Mouse (Mus musculus) embryonic facial prominence, embryonic 13.5 days (tissue): ENCODE measurements around the gene Slc22a23. TPM values are rescaled to one million over a fixed set of nuclear protein-coding genes. Genes with fewer than 3 reads are reported as not detected.
"Not testable (repeated sequence)": the region's sequence is repeated elsewhere in the genome, so short reads cannot be mapped to it uniquely, and the experiment has no call there.

ENCODE experiments used
- ATAC-seq: fragments of 200-750 bp; cut with Nextera tagmentation; 2 replicates; pipeline ENCODE4 v1.8.0; 2017; ENCODE audit warnings: low read depth; ENCODE audit not compliant: insufficient number of reproducible peaks, insufficient read depth, low FRiP score, low TSS enrichment
- H3K27ac ChIP-seq: fragments of 300-500 bp; sonication (generic); 2 replicates; pipeline ENCODE4 v1.5.1; 2015; ENCODE audit warnings: moderate library complexity, mild to moderate bottlenecking, inconsistent platforms
- H3K27me3 ChIP-seq: fragments of 300-500 bp; sonication (generic); 2 replicates; pipeline ENCODE4 v1.6.1; 2015; ENCODE audit warnings: mild to moderate bottlenecking, inconsistent platforms
- H3K36me3 ChIP-seq: fragments of 300-500 bp; sonication (generic); 2 replicates; pipeline ENCODE4 v1.6.1; 2015; ENCODE audit warnings: mild to moderate bottlenecking, inconsistent platforms
- H3K4me1 ChIP-seq: fragments of 300-500 bp; sonication (generic); 2 replicates; pipeline ENCODE4 v1.6.1; 2015; ENCODE audit warnings: inconsistent platforms
- H3K4me2 ChIP-seq: fragments of 300-500 bp; sonication (generic); 2 replicates; pipeline ENCODE4 v1.6.1; 2015; ENCODE audit warnings: moderate library complexity, mild to moderate bottlenecking, inconsistent platforms
- H3K4me3 ChIP-seq: fragments of 300-500 bp; sonication (generic); 2 replicates; pipeline ENCODE4 v1.5.1; 2015; ENCODE audit warnings: mild to moderate bottlenecking, inconsistent platforms
- H3K9ac ChIP-seq: fragments of 300-500 bp; sonication (generic); 2 replicates; pipeline ENCODE4 v1.6.1; 2015; ENCODE audit warnings: mild to moderate bottlenecking, inconsistent platforms
- H3K9me3 ChIP-seq: fragments of 300-500 bp; sonication (generic); 2 replicates; pipeline ENCODE4 v1.6.1; 2016; ENCODE audit warnings: inconsistent platforms
- WGBS: fragments of 180-500 bp; shearing (Covaris S2); methylation state at CpG from one replicate; pipeline ENCODE4 v1.1.7; 2015; ENCODE audit warnings: mixed read lengths; 5-methylcytosine and 5-hydroxymethylcytosine counted together
- polyA plus RNA-seq: library from polyadenylated mRNA; unstranded; fragments of >200 nt; fragmentation: Nextera tagmentation; extraction: Ambion mirVana; gene quantifications from 2 replicates; pipeline ENCODE4 v1.2.1, GENCODE M21; 2015

Slc22a23 gene
- polyA plus RNA-seq: 3.3 and 3.6 TPM in 2 replicates

DNA sequence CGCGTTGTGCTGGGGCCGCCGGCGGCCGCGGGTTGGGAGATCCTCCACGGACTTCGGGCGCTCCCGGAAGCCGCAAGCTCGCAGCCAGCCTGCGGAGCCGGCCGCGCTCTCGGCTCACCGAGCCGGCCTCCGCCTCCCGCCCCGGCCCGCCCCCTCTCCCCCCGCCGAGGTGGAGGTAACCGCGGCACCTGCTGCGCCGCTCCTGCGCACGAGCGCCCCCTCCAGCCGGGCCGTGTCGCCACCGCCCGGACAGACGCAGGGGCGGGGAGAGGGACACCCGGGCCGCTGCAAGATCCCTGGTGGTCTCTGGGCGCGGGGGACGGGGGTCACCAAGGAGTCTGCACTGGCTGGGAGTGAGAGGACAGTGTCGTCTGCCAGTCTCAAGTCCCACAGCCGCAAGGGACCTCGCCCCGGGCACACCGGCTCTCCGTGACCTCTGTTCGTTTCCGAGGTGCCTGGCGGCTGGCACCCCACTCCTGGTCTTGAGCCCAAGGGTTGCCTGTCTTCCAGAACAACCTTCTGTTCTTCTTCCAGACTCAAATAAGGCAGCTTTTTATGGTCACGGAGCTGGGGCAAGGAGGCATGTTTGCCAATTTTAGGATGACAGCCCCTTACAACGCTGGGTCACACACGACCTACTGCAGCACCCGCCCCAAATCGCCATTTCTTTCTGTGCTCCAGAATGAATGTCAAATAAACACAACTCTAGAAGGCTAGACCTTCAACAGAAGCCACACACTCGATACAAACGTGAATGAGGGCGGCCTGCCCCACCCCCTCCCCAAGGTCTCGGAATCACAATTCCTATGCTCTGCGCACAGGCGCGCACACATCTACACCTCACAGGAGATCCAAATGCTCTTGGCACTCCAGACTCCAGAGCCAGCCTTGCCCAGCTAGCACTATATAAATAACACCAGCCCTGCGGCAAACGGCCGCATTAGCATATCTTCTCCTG lies at the start of gene Slc22a23:
Slc22a23 (minus strand) TSS at position 55 of the 958 bp plus-strand sequence.
- peak; percentile 78 for ATAC-seq
- H3K27ac ChIP-seq: no peak within 1 kb of the TSS; the same call in 1 of the 2 replicates
- peaks cover 24% of the 10 kb centered on the region for H3K4me1 ChIP-seq

DNA sequence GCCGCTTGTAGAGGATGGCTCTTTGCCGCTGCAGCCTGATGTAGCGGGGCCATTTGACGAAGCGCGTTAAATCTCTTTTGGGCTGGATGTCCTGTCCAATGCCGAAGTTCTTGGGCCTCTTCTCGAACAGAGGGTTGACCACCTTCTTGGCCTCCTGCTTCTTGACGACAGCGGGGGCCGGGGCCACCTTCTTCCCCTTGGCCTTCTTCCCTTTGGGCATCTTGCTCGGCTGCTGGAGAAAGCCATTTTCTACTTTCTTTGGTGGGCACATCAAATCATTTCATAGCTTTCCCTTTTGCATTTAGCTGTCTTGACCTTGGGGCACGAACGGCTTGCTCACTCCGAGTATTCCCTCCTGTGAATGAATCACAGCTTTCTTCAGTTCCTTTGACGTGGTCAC lies 49.3 kb upstream of the Slc22a23 start:
- H3K36me3 ChIP-seq, H3K27ac ChIP-seq, H3K27me3 ChIP-seq, H3K9ac ChIP-seq, ATAC-seq, H3K4me2 ChIP-seq, H3K4me3 ChIP-seq, H3K9me3 ChIP-seq: not testable (repeated sequence)
- 77% methylated on average over 14 of the region's 16 CpGs for WGBS
- peaks cover 13% of the 10 kb centered on the region for H3K4me1 ChIP-seq

More for the DNA sequence above, at the start of gene Slc22a23:
- H3K4me2 ChIP-seq: peak within 1 kb of the TSS; percentile 99
- H3K9ac ChIP-seq: peak within 1 kb of the TSS; percentile 81
- H3K36me3 ChIP-seq: no peaks in the 10 kb centered on the region
- 3% methylated on average over 45 of the region's 69 CpGs for WGBS
- H3K4me3 ChIP-seq: peak within 1 kb of the TSS; percentile 71
- H3K27me3 ChIP-seq: peaks cover 46% of the 10 kb centered on the region
- no peaks in the 10 kb centered on the region for H3K9me3 ChIP-seq

DNA sequence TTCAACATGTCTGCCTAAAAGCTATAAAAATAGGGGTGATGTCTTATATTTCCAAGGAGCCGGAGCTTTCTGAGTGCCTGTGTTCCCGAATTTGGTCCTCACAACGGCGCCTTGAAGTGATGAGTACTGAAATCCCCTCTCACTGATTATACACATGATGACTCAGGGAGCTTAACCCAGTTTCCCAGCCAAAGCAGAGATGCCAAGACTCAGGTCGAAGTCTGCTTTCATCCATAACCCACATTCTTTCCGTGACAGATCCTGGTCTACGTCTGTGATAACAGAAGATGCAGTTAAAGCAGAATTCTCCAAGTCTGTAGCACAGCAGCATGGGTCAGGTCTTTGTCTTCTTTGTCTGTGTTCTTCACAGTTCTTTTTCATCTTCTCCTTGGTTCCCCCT lies 47.4 kb upstream of the Slc22a23 start:
- H3K27me3 ChIP-seq: no peaks in the 10 kb centered on the region
- ATAC-seq: no peak
- H3K9ac ChIP-seq: no peak overlapping the region
- WGBS: 77% methylated on average over 7 of the region's 7 CpGs
- H3K27ac ChIP-seq: no peak overlapping the region
- H3K9me3 ChIP-seq: no peaks in the 10 kb centered on the region
- peaks cover 8% of the 10 kb centered on the region for H3K4me1 ChIP-seq
- H3K4me2 ChIP-seq: no peak overlapping the region
- no peak overlapping the region for H3K4me3 ChIP-seq
- no peaks in the 10 kb centered on the region for H3K36me3 ChIP-seq

- H3K4me1 ChIP-seq: no peaks in the 10 kb centered on the region
- WGBS: 91% methylated on average over 5 of the region's 5 CpGs
- no peak overlapping the region for H3K4me3 ChIP-seq
- no peak overlapping the region for H3K27ac ChIP-seq
- H3K9ac ChIP-seq: no peak overlapping the region
- no peaks in the 10 kb centered on the region for H3K36me3 ChIP-seq
- H3K9me3 ChIP-seq: no peaks in the 10 kb centered on the region
- H3K27me3 ChIP-seq: no peaks in the 10 kb centered on the region
- ATAC-seq: no peak
- no peak overlapping the region for H3K4me2 ChIP-seq
Observed at GRCm38 (mm10) chr13:34388219-34388618, 43.2 kb upstream of the Slc22a23 start.

- Histone ChIP-seq H3K4me2 (no peak overlapping the region), H3K27ac (no peak overlapping the region), H3K27me3 (no peaks in the 10 kb centered on the region), H3K4me3 (no peak overlapping the region), H3K36me3 (no peaks in the 10 kb centered on the region), H3K9ac (no peak overlapping the region), H3K4me1 (no peaks in the 10 kb centered on the region), H3K9me3 (no peaks in the 10 kb centered on the region)
- WGBS: 82% methylated on average over 3 of the region's 3 CpGs
- no peak for ATAC-seq
Observed at GRCm38 (mm10) chr13:34383416-34383815, 38.4 kb upstream of the Slc22a23 start.

DNA sequence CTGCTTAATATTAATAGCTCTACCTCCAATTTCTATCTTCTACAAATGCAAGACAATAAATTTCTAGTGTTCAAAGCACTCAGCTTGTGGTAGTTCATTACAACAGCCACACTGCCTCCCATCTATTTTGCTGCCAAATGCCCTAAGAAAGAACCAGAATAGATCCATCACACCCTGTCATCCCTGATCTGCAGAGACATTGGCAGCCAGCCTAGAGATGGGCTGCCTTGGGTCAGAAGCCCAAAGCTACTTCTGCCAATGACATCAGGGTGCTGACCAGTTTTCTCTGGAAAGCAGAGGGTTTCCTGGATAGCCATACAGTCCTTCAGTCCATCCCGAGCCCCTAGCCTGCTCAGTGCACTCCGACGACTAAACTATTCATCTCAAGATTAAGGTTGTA lies 33.9 kb upstream of the Slc22a23 start:
- Histone ChIP-seq H3K4me3 (no peak overlapping the region), H3K9ac (no peak overlapping the region), H3K36me3 (no peaks in the 10 kb centered on the region), H3K4me1 (no peaks in the 10 kb centered on the region), H3K27ac (no peak overlapping the region), H3K4me2 (no peak overlapping the region), H3K27me3 (no peaks in the 10 kb centered on the region), H3K9me3 (no peaks in the 10 kb centered on the region)
- no peak for ATAC-seq
- 88% methylated on average over 3 of the region's 3 CpGs for WGBS

- Histone ChIP-seq H3K36me3 (no peaks in the 10 kb centered on the region), H3K9ac (no peak overlapping the region), H3K9me3 (no peaks in the 10 kb centered on the region), H3K4me3 (no peak overlapping the region), H3K4me1 (no peaks in the 10 kb centered on the region), H3K27ac (no peak overlapping the region), H3K27me3 (no peaks in the 10 kb centered on the region), H3K4me2 (no peak overlapping the region)
- no peak for ATAC-seq
- WGBS: 85% methylated on average over 4 of the region's 4 CpGs
Observed at GRCm38 (mm10) chr13:34375145-34375544, 30.2 kb upstream of the Slc22a23 start.

GRCm38 (mm10) chr13:34372870-34373478 lies 28.0 kb upstream of the Slc22a23 start:
- no peak overlapping the region for H3K4me2 ChIP-seq
- H3K36me3 ChIP-seq: no peaks in the 10 kb centered on the region
- 90% methylated on average over 5 of the region's 5 CpGs for WGBS
- H3K4me1 ChIP-seq: no peaks in the 10 kb centered on the region
- H3K27me3 ChIP-seq: no peaks in the 10 kb centered on the region
- H3K4me3 ChIP-seq: no peak overlapping the region
- ATAC-seq: no peak
- H3K9me3 ChIP-seq: no peaks in the 10 kb centered on the region
- H3K9ac ChIP-seq: no peak overlapping the region
- no peak overlapping the region for H3K27ac ChIP-seq

GRCm38 (mm10) chr13:34371951-34372869 lies 27.2 kb upstream of the Slc22a23 start:
- no peaks in the 10 kb centered on the region for H3K27me3 ChIP-seq
- no peak for ATAC-seq
- H3K4me1 ChIP-seq: no peaks in the 10 kb centered on the region
- H3K27ac ChIP-seq: no peak overlapping the region
- no peak overlapping the region for H3K4me3 ChIP-seq
- H3K36me3 ChIP-seq: no peaks in the 10 kb centered on the region
- 85% methylated on average over 6 of the region's 6 CpGs for WGBS
- H3K9ac ChIP-seq: no peak overlapping the region
- H3K4me2 ChIP-seq: no peak overlapping the region
- H3K9me3 ChIP-seq: no peaks in the 10 kb centered on the region

DNA sequence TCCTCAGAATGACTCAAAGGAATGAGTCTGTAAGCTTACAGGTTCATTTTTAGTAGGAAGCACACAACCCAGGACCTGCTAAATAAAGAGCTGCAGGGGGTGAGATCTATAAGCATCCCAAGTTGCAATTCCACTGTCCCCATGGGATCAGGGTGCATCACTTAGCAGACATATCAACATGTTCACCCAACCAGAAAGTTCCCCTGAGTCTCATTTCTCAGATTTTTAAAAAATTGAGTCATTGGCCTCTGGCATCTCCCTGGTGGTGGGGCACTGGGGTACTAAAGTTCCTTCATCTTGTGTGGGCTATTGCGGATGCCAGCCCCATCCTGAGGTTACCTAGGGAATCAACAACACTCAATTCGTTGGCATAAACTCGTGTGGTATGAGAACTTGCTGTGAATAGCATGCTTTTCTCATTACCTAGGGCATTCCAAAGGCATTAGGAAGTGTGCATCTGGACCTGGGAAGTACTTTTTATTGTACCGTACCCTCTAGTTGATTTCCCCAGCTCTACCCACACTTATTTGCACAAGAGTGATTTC lies 25.4 kb upstream of the Slc22a23 start:
- 57% methylated on average over 4 of the region's 4 CpGs for WGBS
- no peak overlapping the region for H3K9ac ChIP-seq

GRCm38 (mm10) chr13:34365226-34365625 lies 20.2 kb upstream of the Slc22a23 start:
- Histone ChIP-seq H3K27me3 (no peaks in the 10 kb centered on the region), H3K9me3 (no peaks in the 10 kb centered on the region), H3K9ac (no peak overlapping the region), H3K4me1 (no peaks in the 10 kb centered on the region; the same call in 1 of the 2 replicates), H3K36me3 (no peaks in the 10 kb centered on the region), H3K27ac (no peak overlapping the region), H3K4me2 (no peak overlapping the region), H3K4me3 (no peak overlapping the region)
- ATAC-seq: no peak
- WGBS: 77% methylated on average over 1 of the region's 1 CpGs

More for the DNA sequence above, 25.4 kb upstream of the Slc22a23 start:
- Histone ChIP-seq H3K27me3 (no peaks in the 10 kb centered on the region), H3K4me1 (no peaks in the 10 kb centered on the region), H3K4me2 (no peak overlapping the region), H3K36me3 (no peaks in the 10 kb centered on the region), H3K4me3 (no peak overlapping the region), H3K27ac (no peak overlapping the region), H3K9me3 (no peaks in the 10 kb centered on the region)
- ATAC-seq: no peak
